Comparison of ENCODE assay signal across 11 mouse cellular contexts in the genomic region with DNA sequence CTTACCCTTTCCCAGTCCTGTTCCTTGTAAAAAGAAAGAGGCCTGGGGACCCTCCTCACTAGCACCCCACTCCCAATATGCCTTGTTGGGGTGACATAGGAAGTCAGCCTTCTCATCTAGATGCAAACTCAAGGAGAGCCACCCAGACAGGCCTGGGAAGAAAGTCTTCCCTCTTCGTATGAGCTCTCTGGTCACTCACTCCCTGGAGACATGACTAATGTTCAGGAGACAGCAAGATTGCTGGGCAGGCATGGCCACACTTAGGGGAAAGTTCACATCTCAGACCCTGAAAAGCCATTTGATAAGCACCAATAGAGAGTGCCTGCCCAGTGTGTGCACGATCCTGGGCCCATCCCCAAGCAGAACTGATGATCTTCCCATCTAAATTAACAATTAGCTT. TPM values are rescaled to one million over a fixed set of nuclear protein-coding genes. Genes with fewer than 3 reads are reported as not detected.
A peak's percentile ranks its signal among the peaks of the same experiment; 100 is the strongest.
DNase-seq lines count a peak whose midpoint lies in the region; ATAC-seq lines count a peak whose summit lies in the region.
"Had no signal": no experiment of that assay in that cellular context is flagged by ENCODE, and none has a peak within 500 bp of the region (broad histone marks: within the 10 kb centered on the region; RNA-seq: fewer than 3 reads in every experiment).

No protein-coding gene starts in this region.

- peaks cover 22% of the 10 kb centered on the region for H3K36me3 ChIP-seq in heart, embryonic 10.5 days
- peaks cover 2% of the 10 kb centered on the region; the same call in 1 of the 2 replicates for H3K36me3 ChIP-seq in lung, embryonic 16.5 days (ENCODE audit: control insufficient read depth, insufficient read depth, low read length)
- H3K36me3 ChIP-seq in intestine, embryonic 15.5 days = no peaks in the 10 kb centered on the region
- no peaks in the 10 kb centered on the region for H3K36me3 ChIP-seq in stomach, embryonic 15.5 days

- no peak for ATAC-seq in lung, embryonic 16.5 days (ENCODE audit: low read depth)
- ATAC-seq in intestine, embryonic 15.5 days = no peak
- no peak for ATAC-seq in stomach, embryonic 15.5 days (ENCODE audit: insufficient read depth, low FRiP score, low read depth)

- WGBS in heart, embryonic 10.5 days = 34% methylated on average over 2 of the region's 2 CpGs
- WGBS in lung, embryonic 16.5 days = 57% methylated on average over 2 of the region's 2 CpGs
- WGBS in intestine, embryonic 15.5 days = 71% methylated on average over 2 of the region's 2 CpGs
- 63% methylated on average over 2 of the region's 2 CpGs for WGBS in stomach, embryonic 15.5 days

- peaks cover 67% of the 10 kb centered on the region for H3K4me1 ChIP-seq in heart, embryonic 10.5 days
- H3K4me1 ChIP-seq in lung, embryonic 16.5 days (replicated peaks; ENCODE audit: control insufficient read depth, insufficient read depth, low read length) = peaks cover 36% of the 10 kb centered on the region
- peaks cover 40% of the 10 kb centered on the region for H3K4me1 ChIP-seq in intestine, embryonic 15.5 days (replicated peaks)
- peaks cover 20% of the 10 kb centered on the region for H3K4me1 ChIP-seq in stomach, embryonic 15.5 days

- H3K4me2 ChIP-seq in lung, embryonic 16.5 days (ENCODE audit: low read depth, low read length) = peak overlapping the region; percentile 74
- peak overlapping the region; percentile 91 for H3K4me2 ChIP-seq in intestine, embryonic 15.5 days (replicated peaks)
- H3K4me2 ChIP-seq in stomach, embryonic 15.5 days = peak overlapping the region; percentile 72

- H3K27me3 ChIP-seq in heart, embryonic 10.5 days (ENCODE audit: insufficient read depth, poor library complexity, severe bottlenecking) = no peaks in the 10 kb centered on the region
- H3K27me3 ChIP-seq in lung, embryonic 16.5 days (ENCODE audit: control insufficient read depth, insufficient read depth, low read depth, low read length) = no peaks in the 10 kb centered on the region
- no peaks in the 10 kb centered on the region for H3K27me3 ChIP-seq in intestine, embryonic 15.5 days (replicated peaks)
- no peaks in the 10 kb centered on the region for H3K27me3 ChIP-seq in stomach, embryonic 15.5 days (replicated peaks)

- peak overlapping the region; percentile 44 for H3K27ac ChIP-seq in heart, embryonic 10.5 days
- H3K27ac ChIP-seq in lung, embryonic 16.5 days (ENCODE audit: low read length) = peak overlapping the region; percentile 10; the same call in 1 of the 2 replicates
- no peak overlapping the region for H3K27ac ChIP-seq in intestine, embryonic 15.5 days
- H3K27ac ChIP-seq in stomach, embryonic 15.5 days = no peak overlapping the region

- peak overlapping the region; percentile 41 for H3K4me3 ChIP-seq in heart, embryonic 10.5 days
- peak overlapping the region; percentile 67 for H3K4me3 ChIP-seq in lung, embryonic 16.5 days (ENCODE audit: low read length)
- no peak overlapping the region for H3K4me3 ChIP-seq in intestine, embryonic 15.5 days (replicated peaks)
- peak overlapping the region; percentile 57 for H3K4me3 ChIP-seq in stomach, embryonic 15.5 days (replicated peaks)
- H3K4me3 ChIP-seq: erythroblast, embryonic 14.5 days; megakaryocyte, embryonic 14.5 days had no signal

- H3K9me3 ChIP-seq in heart, embryonic 10.5 days = no peaks in the 10 kb centered on the region
- H3K9me3 ChIP-seq in lung, embryonic 16.5 days (ENCODE audit: control insufficient read depth, low read length) = no peaks in the 10 kb centered on the region
- H3K9me3 ChIP-seq in intestine, embryonic 15.5 days = no peaks in the 10 kb centered on the region
- no peaks in the 10 kb centered on the region for H3K9me3 ChIP-seq in stomach, embryonic 15.5 days

- peak overlapping the region; percentile 21 for H3K9ac ChIP-seq in lung, embryonic 16.5 days (ENCODE audit: low read length)
- no peak overlapping the region for H3K9ac ChIP-seq in intestine, embryonic 15.5 days
- H3K9ac ChIP-seq in stomach, embryonic 15.5 days = no peak overlapping the region

- DNase-seq in heart, embryonic 10.5 days (ENCODE audit: low spot score) = no peak
- no peak for DNase-seq in heart, postnatal 4 days
- no peak for DNase-seq in lung, postnatal 25 days (ENCODE audit: low spot score)
- DNase-seq in layer of hippocampus, postnatal 25 days (ENCODE audit: extremely low spot score in 1 of 2, low spot score in 1 of 2) = no peak
- DNase-seq in kidney, postnatal 36 days = no peak
- DNase-seq: cerebellum, adult 11-12 months had no signal

RNA-seq across cellular contexts. Expression of a gene that starts 2.6 kb away (rescaled TPM):
- polyA plus RNA-seq in heart, embryonic 10.5 days (2016; fragmentation: Nextera tagmentation; extraction: Ambion mirVana) = 54.9 and 97.0 TPM in 2 replicates
- total RNA-seq in heart, postnatal 4 days (2021) = 100 to 1,000 TPM; 558 to 588 TPM
- 113 and 117 TPM in 2 replicates for polyA plus RNA-seq in lung, embryonic 16.5 days (2015; fragmentation: Nextera tagmentation; extraction: Ambion mirVana)
- 60.2 and 61.4 TPM in 2 replicates for polyA plus RNA-seq in intestine, embryonic 15.5 days (2015; fragmentation: Nextera tagmentation; extraction: Ambion mirVana)
- 72.1 and 81.2 TPM in 2 replicates for polyA plus RNA-seq in stomach, embryonic 15.5 days (2015; fragmentation: Nextera tagmentation; extraction: Ambion mirVana)
- total RNA-seq in layer of hippocampus, postnatal 25 days (2021) = 10 to 100 TPM; 45.6 to 61.2 TPM

RNA-seq across cellular contexts. Expression of a gene that starts 2.6 kb away (rescaled TPM):
- polyA plus RNA-seq in heart, embryonic 10.5 days (2016; fragmentation: Nextera tagmentation; extraction: Ambion mirVana) = 143 and 257 TPM in 2 replicates
- total RNA-seq in heart, postnatal 4 days (2021) = 1,000 to 10,000 TPM; 1,026 to 1,084 TPM
- 368 and 370 TPM in 2 replicates for polyA plus RNA-seq in lung, embryonic 16.5 days (2015; fragmentation: Nextera tagmentation; extraction: Ambion mirVana)
- 161 and 170 TPM in 2 replicates for polyA plus RNA-seq in intestine, embryonic 15.5 days (2015; fragmentation: Nextera tagmentation; extraction: Ambion mirVana)
- polyA plus RNA-seq in stomach, embryonic 15.5 days (2015; fragmentation: Nextera tagmentation; extraction: Ambion mirVana) = 191 and 208 TPM in 2 replicates
- 10 to 100 TPM; 46.0 to 60.0 TPM for total RNA-seq in layer of hippocampus, postnatal 25 days (2021)

Comparison
In these comparisons a context has a peak if more than half of its experiments do, and no peak if none do; other contexts are left out.
1. H3K27ac ChIP-seq: peak in heart, embryonic 10.5 days (single experiment) and lung, embryonic 16.5 days (single experiment); none in intestine, embryonic 15.5 days (single experiment) and stomach, embryonic 15.5 days (single experiment).
2. Peak in every context shown above with its lines, with median percentiles within 50 percentile points of each other: H3K4me2 ChIP-seq.